Mouse (Mus musculus): Measurements from ENCODE around the gene Odc1.

Odc1 gene

DNA sequence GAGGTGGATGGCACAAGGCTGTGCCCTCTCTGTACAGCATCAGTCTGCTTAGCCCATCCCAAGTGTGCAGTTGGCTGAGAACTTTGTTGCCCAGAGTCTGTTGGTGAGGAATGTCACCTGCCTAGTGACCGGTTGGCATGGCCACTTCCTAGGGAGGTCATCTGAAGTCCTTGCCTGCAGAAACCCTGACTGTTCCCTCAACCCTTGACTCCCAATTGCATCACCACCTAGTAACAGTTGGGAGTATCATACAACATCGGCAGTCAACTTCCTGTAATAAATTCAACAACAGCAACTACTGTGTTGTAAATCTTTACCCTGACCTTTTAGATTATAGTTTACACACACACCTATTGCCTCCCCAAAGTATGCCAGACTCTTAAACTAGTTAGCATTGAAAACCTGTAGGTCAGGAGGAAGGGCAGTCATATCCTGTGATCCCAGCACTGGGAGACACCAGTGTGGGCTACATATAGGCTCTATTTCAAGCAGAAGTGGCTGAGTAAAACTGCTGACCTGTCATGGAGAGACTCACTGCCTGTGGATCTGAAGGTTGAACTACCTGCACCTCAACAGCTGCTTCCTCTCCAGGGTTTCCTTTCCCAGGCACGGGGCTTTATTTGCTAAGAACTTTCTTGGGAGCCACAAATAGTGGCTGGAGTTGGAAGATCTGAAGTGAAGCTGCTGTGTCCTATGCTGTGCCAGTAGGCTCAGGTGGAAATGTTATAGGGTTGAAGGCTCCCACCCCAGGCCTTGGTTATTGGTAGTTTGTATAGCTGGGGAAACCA lies 6.8 kb downstream of the Odc1 start:
- DNase-seq: no peak

DNA sequence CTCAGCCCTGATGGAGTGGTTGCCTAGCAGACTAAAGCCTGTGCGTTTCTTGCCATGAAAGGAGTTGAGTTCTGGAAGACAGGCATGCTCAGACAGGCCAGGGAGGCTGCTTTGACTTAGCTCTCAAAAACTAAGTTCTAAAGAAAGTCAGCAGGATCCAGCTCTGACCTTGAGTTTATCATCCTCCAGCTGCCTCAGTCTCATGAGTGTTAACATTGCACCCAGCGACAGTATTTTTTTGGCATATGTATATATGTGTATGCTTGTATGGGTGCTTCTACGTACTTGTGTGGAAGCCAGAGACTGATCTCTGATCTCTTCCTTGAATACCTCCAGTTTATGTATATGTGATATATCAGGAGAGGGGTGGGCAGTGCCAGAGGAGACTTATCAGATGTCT lies 7.8 kb downstream of the Odc1 start:
- no peak for DNase-seq

DNA sequence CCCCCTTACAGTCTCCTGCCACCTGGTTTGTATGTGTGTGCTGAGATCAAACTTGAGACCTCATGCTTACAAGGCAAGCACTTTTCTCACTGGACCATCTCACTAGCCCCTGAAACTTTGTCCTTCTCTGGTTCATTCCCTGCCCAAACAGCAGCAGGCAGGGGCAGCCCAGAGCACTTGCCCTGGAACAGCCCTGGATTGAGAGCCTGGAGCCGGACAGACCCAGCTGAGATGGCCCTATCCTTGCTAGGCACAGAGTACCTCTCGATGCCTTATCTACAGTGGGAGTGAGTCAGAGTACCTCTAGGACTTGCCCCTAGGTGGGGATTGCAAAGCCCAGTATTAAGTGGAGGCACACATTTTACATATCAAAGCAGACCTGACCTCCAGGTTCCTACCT lies 8.4 kb downstream of the Odc1 start:
- no peak for DNase-seq

DNA sequence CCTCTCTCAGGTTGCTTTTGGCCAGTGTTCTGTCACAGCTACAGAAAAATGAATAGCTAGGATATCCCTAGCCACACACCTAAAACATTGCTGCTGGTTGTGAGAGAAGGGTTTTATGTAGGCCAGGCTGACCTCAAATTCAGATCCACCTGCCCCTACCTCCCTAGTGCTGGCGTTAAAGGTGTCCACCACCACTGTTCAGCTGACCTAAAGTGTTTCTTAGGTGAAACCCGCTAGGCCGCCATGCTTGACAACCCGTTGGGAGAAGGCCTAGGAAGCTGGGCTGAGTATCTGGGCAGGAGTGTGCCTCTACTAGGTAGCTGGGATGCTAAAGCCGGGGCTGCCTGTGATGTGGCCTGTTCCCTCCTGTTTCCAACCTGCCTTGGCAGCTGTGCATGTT lies 9.0 kb downstream of the Odc1 start:
- DNase-seq: no peak

DNA sequence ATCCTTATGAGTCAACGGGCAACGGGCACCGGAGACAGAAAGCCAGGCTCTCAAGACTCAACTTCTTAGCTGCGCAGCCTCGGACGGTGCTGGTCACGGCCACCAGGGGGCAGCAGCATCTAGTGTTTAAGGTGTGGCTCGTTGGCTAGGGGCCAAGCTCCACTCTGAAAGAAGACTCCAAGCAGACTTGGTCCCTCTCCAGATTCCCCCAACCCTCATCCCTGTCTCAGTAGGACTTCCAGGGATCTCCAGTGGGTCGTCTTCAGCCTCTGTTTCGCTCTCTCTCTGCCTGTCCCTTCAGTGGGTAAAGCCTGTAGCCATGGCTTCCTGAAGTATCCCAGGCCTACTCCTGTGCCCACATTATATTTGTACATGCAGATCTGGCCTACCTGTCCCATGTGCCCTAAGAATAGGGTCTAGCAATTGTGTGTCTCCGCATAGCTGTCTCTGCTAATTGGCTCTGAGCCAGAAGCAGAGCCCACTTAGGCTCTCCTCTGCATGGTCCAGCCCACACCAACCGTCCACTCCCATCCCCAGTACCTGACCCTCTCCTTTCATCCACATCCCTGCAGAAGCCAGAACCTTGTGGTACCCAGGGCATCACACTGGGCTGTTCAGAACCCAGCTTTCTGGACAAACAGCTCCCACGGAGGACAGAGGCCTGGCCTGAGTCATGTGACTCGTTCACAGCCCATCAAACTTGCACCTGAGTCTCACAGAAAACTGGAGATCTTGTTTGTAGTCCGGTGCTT lies 9.8 kb downstream of the Odc1 start:
- DNase-seq: peak; percentile 96

DNA sequence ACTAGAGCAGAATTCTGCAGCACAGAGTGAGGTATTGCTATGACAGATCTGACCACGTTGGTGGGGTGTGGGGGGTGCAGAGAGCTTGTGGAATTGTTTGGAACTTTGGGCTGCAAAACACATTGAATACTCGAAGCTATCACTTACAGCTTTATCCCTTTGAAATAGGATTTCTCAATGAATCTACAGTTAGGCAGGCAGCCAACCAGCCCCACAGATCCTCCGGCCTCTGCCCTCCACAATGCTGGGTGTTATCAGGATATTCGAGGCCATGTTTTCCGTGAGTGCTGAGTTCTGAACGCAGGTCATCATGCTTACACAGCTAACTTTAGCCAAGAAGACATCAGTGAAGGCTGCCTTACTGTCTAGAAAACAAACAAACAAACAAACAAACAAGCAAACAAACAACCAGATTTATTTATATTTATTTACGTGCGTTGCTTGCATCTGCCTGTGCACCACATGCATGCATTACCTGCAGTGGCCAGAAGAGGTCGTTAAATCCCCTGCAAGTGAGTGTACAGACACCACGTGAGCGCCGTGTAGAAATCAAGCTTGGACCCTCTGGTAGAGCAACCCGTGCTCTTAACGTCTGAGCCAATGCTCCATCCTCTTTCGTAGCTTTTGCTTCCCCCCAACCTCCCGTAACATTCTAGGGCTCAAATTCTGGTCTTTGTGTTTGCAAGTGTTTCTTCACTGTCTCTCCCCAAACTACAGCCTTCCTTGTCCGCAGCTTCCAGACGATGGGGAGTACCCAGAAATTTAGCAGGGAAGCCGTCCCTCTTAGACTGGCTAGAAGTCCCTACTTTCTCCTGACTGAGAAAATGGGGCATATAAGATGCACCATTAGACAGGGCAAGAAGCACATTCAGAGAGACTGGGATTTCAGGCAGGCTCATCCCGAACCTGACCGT lies 12.1 kb downstream of the Odc1 start:
- peak; percentile 92 for DNase-seq

DNA sequence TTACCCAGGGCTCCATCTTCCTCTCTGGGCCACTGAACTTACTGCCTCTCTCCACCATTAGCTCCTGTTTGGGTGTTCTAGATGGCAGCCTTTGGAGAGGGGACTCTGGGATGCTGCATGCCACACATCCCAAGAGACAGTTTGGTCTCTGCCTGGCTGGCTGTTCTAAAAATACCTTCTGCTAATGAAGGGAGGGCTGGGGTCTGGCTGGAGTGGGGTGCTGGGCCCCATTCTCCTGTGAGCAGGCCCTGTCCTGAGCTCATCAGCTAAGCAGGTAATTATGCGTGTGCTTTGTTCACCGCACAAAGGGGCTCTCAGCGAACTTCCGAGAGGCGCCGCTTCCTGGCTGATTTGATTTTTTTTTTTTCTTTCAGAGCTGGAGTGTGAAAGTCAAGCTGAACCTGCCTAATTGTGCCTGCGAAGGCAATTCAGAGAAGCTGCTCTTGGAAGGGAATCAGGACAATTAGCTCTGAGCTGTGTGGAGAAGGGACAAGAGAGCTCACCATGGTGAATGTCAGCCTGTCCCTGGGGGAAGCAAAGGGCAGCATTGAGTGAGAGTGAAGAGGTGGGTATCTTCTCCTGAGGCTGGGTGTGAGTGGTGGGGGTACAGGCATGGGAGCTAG lies 12.9 kb downstream of the Odc1 start:
- no peak for DNase-seq

DNA sequence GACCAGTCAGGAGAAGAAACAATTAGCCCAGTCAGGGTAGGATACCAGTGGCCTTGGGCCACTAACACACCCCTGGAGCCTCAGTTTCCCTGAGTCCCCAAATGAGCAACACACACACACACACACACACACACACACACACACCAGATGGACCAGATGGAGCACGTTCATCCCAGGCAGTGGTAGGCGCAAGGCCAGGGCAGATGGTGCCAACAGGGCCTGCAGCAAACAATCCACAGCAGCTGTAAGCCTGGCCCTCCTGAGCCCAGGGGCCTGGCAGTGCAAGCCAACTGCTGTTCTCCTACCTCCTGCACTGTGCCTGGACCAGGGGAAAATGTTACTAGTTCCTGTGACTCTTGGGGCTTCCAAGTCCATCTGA lies 13.4 kb downstream of the Odc1 start:
- DNase-seq: peak; percentile 47

DNA sequence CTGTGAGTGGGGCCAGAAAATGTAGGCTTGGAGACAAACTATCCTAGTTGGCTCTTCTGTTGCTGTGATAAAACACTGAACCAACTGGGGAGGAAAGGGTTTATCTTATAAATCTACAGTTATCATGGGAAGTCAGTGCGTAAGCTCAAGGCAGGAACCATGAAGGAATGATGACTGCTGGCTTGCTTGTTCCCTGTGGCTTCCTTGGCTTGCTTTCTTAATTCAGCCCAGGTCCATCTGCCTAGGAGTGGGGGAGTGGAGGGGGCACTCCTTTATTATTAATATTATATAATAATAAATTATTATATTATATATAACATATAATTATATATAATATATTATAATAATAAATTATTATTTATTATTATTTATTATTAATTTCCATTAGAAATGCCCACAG lies 17.8 kb downstream of the Odc1 start:
- no peak for DNase-seq

DNA sequence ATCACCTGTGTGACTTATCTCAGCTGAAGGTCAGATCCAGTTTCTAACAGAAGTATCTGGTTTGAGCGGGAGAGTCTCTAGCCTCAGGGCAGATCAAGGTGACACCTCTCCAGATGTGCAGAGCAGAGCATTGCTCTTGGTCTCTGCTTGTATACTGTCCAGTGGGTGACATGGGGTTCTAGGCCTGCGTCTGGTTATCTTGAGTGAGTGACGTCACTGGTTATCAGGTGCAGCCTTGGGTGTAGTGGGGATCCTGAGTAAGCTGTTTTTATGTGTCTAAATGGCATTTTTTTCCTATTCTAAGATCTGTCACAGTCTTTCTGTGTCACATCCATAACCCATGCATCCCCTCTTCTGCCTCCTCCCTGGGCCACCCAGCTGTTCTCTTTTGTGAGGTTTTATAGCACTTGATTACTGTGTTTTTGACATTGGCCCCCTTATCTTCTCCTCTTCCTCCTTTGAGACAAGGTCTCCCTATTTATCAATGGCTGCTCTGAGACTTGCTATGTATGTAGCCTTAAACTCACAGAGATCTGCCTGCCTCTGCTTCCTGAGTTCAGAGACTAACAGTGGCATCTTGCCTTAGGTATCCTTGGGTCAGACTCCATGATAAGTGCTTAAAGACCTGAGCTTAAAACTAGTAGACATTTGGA lies 20.9 kb downstream of the Odc1 start:
- no peak for DNase-seq

DNA sequence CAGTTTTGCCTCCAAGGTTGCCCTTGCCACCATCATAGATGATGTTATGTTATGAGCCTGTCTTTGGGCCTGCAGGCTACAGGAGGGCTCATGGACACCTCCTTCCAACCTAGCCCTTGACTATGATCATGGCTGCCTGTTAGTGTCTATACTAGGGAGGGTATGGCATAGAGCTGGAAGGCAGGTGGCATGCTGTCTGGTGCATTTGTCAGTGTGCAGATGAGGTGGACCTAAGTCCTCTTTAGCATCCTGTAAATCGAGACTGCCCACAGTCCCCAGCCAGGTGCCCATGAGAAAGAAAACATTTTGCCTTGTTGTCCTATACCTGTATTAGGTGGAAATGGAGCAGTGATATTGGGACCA lies 21.4 kb downstream of the Odc1 start:
- DNase-seq: no peak

DNA sequence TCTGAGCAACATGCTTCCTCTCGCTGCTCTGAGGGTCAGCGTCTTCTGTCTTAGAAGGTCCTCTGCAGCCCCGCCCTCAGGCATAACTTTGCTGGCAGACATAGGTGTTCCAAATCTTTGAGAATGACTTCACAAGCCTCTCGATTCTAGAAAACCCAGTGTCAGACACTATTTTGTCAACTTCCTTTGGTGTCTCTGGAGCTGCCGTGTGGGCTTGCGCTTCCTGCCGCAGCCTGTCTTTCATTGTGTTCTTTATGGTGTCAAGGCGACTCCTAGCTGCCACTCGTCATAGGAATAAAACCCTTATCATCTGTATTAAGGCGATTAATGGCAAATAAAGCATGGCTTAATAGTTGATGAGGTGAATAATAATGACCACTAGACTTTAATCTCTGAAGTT lies 24.0 kb downstream of the Odc1 start:
- no peak for DNase-seq

DNA sequence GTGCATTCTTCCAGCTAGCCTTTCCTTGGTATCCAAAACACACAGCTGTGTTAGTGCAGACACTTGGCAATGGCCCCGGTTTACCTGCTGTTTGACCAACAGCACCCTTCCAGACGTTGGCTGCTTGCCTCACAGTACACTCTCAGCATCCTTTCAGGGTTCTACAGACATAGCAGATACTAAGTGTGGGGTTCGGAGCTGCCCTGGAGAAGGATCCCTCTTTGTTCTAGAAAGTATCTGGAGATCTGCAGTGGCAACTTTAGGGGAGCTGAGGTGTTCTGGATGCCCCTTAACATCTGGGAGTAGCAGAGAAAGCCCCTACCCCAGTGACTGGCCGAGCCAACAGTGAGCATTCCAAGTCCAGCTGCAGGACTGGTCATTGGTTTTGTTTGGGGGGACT lies 30.0 kb downstream of the Odc1 start:
- no peak for DNase-seq

DNA sequence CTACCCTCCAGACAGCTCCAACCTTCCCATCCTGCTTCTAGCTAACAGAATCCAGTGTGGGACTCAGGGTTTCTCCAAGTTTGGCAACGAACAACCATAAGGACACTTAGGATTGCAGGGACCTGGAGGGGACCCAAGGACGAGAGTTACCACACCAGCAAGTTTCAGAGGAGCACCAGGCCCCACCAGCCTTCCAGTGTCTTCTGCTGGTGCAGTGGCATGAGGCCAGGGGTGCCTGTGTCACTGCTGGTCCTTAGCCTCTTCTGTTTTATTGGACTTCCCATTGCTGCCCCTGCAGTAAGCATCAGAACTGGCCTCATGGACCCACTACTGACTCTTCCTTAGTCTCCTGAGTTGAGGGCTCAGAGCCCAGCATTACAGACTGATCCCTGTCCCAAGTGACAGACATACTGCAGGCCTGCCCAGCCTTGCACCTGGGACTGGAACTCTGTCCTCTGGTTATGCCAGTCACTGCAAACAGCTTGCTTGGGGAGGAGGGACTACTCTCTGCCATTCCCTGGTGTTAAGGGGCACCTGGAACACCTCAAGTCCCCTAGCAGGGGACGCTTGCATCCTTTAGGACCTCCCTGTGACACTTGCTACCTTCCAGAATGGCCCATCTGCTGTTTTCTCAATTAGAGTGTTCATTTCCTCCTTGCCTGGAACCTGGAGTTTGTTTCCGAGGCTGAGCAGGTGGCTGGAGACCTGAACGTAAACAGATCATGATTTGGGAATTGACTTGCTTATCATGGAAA lies 30.7 kb downstream of the Odc1 start:
- no peak for DNase-seq

DNA sequence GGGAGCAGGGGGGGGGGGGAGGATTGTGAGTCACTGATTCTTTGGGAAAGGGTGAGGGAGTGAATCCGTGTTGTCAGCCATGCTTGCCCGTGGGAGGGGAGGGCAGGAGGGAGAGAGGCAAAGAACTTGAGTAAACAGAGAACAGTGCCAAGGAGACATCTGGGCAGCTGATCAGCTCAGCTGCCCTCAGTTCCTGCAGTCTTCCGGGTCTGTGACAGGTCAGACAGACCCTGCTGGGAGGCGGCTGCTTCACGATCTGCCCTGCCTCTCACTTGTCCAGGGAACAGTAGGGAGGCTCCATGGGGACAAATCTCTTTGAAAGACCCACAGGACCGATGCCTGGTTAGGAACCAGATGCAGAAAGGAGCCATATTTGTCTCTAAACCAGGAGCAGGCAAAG lies 31.4 kb downstream of the Odc1 start:
- DNase-seq: no peak

DNA sequence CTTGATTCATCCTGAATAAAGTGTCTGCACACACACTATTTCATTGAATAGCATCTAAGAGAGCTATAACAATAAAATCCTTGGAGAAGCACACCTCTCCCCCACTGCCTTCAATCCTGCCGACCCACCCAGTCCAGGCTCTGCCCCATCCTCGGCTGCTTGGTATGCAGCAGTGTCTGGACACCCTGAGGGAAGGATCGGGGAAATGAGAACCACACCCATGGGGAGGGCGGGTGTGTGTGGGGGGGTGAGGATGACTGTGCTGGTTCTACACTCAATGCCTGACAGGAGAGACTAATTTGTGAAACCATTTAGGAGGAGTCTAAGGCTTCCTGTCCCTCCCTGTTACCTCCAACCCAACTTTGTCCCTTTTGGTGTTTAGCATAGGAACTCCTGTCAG lies 34.0 kb downstream of the Odc1 start:
- DNase-seq: no peak

DNA sequence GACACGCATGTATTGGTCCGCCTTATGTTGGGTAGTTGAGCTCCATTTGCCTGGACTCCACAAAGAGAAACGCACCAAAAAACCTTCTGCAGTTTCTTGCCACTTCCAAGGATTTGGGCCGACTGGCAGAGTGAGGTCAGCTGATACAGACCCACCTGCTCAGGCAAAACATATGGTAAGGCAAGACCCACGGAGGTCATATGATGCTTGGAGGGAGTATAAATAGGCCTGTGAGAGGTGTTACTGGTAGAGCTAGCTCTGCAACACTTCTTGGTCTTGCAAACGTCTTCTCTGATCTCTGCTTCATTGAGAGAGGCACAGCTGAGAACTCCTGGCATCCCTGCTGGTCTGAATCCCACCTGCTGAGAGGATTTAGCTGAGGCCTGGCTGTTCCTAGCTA lies 36.4 kb downstream of the Odc1 start:
- no peak for DNase-seq

DNA sequence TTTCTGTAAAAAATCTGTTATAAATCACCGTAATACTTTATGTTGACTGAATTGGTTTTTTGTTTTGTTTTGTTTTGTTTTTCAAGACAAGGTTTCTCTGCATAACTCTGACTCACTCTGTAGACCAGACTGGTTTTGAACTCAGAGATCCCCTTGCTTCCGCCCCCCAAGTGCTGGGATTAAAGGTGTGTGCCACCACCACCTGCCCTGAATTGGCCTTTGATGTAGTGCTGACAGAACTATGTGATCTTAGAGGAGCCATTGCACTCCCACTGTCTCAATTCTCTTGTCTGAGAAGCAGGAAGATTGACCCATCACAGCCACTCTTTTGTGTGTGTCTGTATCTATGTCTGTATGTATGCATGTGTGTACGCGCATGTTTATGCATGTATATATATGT lies 37.8 kb downstream of the Odc1 start:
- no peak for DNase-seq

DNA sequence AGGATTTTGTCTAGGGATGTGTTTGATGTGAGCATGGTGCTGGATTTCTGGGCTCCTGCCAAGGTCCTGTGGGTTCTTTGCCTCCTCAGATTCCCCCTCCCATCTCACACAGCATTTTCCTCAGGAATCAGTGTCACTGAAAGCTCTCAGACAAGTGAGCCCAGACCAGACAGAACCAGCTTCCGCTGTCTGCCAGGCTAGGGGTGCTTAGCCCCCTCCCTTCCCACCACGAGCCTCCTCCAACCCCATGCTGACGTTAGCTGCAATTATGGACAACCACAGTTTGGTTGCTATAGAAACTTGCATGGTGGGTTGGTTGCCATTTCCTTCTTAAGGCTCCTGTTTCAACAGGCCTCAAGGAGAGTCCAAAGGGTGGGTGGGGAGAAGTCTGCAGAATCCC lies 39.3 kb downstream of the Odc1 start:
- DNase-seq: peak; percentile 20

DNA sequence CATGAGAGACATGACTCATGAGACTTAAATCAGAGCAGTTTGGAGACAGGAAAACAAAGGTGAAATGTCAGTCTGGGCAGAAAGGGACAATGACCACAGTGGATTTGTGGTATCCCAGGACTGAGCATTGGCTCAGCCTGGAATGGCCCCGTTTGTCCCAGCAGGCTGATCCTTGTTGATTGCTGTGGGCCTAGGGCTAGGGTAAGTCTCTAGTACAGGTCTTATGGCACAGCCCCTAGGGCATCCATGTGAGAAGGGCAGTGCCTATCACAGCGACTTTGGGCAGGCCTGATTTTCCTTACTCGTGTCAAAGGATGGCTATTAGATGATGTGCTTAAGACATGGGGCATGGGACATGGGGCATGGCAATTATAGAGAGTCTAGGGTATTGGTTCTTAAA lies 41.4 kb downstream of the Odc1 start:
- DNase-seq: no peak

DNA sequence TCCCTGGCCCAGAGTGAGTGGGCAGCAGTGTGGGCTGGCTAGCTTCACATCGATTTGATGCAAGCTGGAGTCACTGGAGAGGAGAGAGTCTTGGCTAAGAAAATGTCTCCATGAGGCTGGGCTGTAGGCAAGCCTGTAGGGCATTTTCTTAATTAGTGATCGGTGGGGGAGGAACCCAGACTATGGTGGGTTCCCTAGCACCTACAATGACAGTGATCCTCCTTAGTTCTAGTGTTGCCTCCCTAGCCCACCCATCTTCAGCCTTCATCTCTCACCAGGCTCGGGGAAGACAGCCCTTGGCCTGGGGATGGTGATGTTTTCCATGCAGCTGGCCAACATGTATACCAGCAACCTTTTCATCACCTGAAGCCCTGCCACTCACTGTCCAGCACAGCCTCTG lies 43.8 kb downstream of the Odc1 start:
- DNase-seq: no peak

All from right cerebral cortex, postnatal 4 days (tissue).